Mouse (Mus musculus) brain, embryonic 14.5 days (tissue): Measurements from ENCODE around the gene Nop56.

Experiments
- CTCF ChIP-seq: fragments of 200-500 bp; IDR thresholded peaks from 2 replicates; pipeline ENCODE4 v1.5.1; 2012; ENCODE audit warnings: inconsistent platforms, mild to moderate bottlenecking, moderate library complexity, borderline replicate concordance; ENCODE audit not compliant: insufficient read depth, insufficient read length; ENCODE audit errors: extremely low read depth
- POLR2A ChIP-seq: fragments of 200-500 bp; IDR thresholded peaks from 2 replicates; pipeline ENCODE4 v1.6.1; 2012; ENCODE audit warnings: mild to moderate bottlenecking, inconsistent platforms, borderline replicate concordance; ENCODE audit not compliant: poor library complexity, insufficient read depth, insufficient read length, severe bottlenecking; ENCODE audit errors: extremely low read depth

DNA sequence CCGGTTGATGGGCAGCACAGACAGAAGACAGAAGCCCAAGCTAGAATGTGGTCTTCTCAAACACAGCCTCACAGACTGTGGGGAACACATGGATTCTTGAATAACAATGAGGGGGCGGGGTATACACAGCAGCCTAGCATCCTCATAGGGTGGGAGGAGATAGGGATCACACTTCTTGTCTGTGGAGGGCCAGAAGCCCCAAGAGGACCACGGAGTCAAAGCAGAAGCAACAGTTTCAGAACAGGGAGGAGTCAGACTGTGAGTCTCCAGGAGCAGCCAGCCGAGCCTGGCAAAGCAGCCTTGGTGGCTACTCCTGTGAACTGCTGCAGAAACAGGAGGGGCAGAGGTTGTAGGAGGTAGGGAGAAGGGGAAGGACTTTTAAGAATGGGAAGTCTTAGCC, 19.3 kb downstream of the Nop56 start:
- TF ChIP-seq CTCF: no peak
- TF ChIP-seq POLR2A: no peak
